ENCODE assay signal across 8 mouse cellular contexts in genomic region chr8:95142075-95142831, GRCm38 (mm10).
DNase-seq lines count a peak whose midpoint lies in the region; ATAC-seq and TF ChIP-seq lines count a peak whose summit lies in the region.

No protein-coding gene starts in this region.

- no peaks in the 10 kb centered on the region for H3K9me3 ChIP-seq in G1E (replicated peaks)
- H3K9me3 ChIP-seq in hindbrain, embryonic 10.5 days, result no peaks in the 10 kb centered on the region
- H3K9me3 ChIP-seq in lung, embryonic 15.5 days, result no peaks in the 10 kb centered on the region

- under 1% methylated on average over 65 of the region's 66 CpGs for WGBS in cerebellum, adult 2 months
- WGBS in hindbrain, embryonic 10.5 days, result under 1% methylated on average over 62 of the region's 66 CpGs
- under 1% methylated on average over 66 of the region's 66 CpGs for WGBS in lung, embryonic 15.5 days

- TF ChIP-seq CTCF in G1E (IDR thresholded peaks at IDR 0.05; ENCODE audit: low read depth, low read length), result no peak
- no peak for TF ChIP-seq CTCF in cerebellum, adult 2 months (IDR thresholded peaks at IDR 0.05; ENCODE audit: borderline replicate concordance, insufficient read depth, low read depth, low read length)

- 0 out of 2 replicates have a peak overlapping the region, but pooled peaks have one; percentile 3 for H3K4me3 ChIP-seq in G1E (ENCODE audit: low read depth, low read length)
- H3K4me3 ChIP-seq in cerebellum, adult 2 months (replicated peaks; ENCODE audit: insufficient read depth, low read depth, low read length), result peak overlapping the region; percentile 63
- peak overlapping the region; percentile 82 for H3K4me3 ChIP-seq in hindbrain, embryonic 10.5 days
- peak overlapping the region; percentile 62 for H3K4me3 ChIP-seq in lung, embryonic 15.5 days

- no peak for ATAC-seq in G1E (ENCODE audit: extremely low read depth, insufficient number of reproducible peaks, low FRiP score, poor library complexity, severe bottlenecking)
- peak; percentile 81 for ATAC-seq in frontal cortex, adult (ENCODE audit: low TSS enrichment)
- peak; percentile 50 for ATAC-seq in lung, embryonic 15.5 days (ENCODE audit: borderline replicate concordance, extremely low read depth, low FRiP score, low TSS enrichment)

- no peak for TF ChIP-seq POLR2A in cerebellum, adult 2 months (IDR thresholded peaks at IDR 0.05; ENCODE audit: borderline replicate concordance, insufficient read depth, low read length)

- H3K9ac ChIP-seq in lung, embryonic 15.5 days, result peak overlapping the region; percentile 66

- peaks cover 43% of the 10 kb centered on the region for H3K27me3 ChIP-seq in G1E (ENCODE audit: insufficient read depth, low read length)
- H3K27me3 ChIP-seq in cerebellum, adult 2 months (ENCODE audit: control insufficient read depth, insufficient read depth, low read length), result no peaks in the 10 kb centered on the region
- peaks cover 67% of the 10 kb centered on the region for H3K27me3 ChIP-seq in hindbrain, embryonic 10.5 days (ENCODE audit: insufficient read depth, poor library complexity, severe bottlenecking)
- no peaks in the 10 kb centered on the region for H3K27me3 ChIP-seq in lung, embryonic 15.5 days

- no peaks in the 10 kb centered on the region for H3K36me3 ChIP-seq in G1E (replicated peaks)
- no peaks in the 10 kb centered on the region for H3K36me3 ChIP-seq in hindbrain, embryonic 10.5 days
- H3K36me3 ChIP-seq in lung, embryonic 15.5 days, result no peaks in the 10 kb centered on the region

- peak overlapping the region; percentile 8; the same call in 1 of the 2 replicates for H3K27ac ChIP-seq in cerebellum, adult 2 months (ENCODE audit: insufficient read depth, low read length)
- H3K27ac ChIP-seq in hindbrain, embryonic 10.5 days, result peak overlapping the region; percentile 87
- peak overlapping the region; percentile 90 for H3K27ac ChIP-seq in lung, embryonic 15.5 days

- H3K4me2 ChIP-seq in lung, embryonic 15.5 days, result peak overlapping the region; percentile 69

- H3K4me1 ChIP-seq in G1E (ENCODE audit: insufficient read depth, low read depth, low read length), result no peaks in the 10 kb centered on the region
- peaks cover 9% of the 10 kb centered on the region for H3K4me1 ChIP-seq in cerebellum, adult 2 months (ENCODE audit: control insufficient read depth, insufficient read depth, low read length)
- peaks cover 50% of the 10 kb centered on the region for H3K4me1 ChIP-seq in hindbrain, embryonic 10.5 days (replicated peaks)
- H3K4me1 ChIP-seq in lung, embryonic 15.5 days, result peaks cover 66% of the 10 kb centered on the region

- no peak for DNase-seq in G1E (ENCODE audit: low spot score)
- peak; percentile 78 to 79 for DNase-seq in cerebellum, adult 2 months
- peak; percentile 56 for DNase-seq in hindbrain, embryonic 10.5 days (ENCODE audit: low spot score)
- DNase-seq in layer of hippocampus, adult 9-11 months, result peak; percentile 94
- DNase-seq in ovary, postnatal 10 days (ENCODE audit: low spot score), result peak; percentile 46
- peak; percentile 85 for DNase-seq in thymus, postnatal 25 days

Comparison
In these comparisons a context has a peak if more than half of its experiments do, and no peak if none do; other contexts are left out.
1. H3K4me3 ChIP-seq: peak in every context shown above with its lines; median percentile 82 in hindbrain, embryonic 10.5 days; 63 in cerebellum, adult 2 months; 62 in lung, embryonic 15.5 days; 3 in G1E.
2. H3K27ac ChIP-seq: peak in every context shown above with its lines; median percentile 90 in lung, embryonic 15.5 days; 87 in hindbrain, embryonic 10.5 days; 8 in cerebellum, adult 2 months.